Mouse (Mus musculus): ENCODE data around the gene Mlst8.

DNA sequence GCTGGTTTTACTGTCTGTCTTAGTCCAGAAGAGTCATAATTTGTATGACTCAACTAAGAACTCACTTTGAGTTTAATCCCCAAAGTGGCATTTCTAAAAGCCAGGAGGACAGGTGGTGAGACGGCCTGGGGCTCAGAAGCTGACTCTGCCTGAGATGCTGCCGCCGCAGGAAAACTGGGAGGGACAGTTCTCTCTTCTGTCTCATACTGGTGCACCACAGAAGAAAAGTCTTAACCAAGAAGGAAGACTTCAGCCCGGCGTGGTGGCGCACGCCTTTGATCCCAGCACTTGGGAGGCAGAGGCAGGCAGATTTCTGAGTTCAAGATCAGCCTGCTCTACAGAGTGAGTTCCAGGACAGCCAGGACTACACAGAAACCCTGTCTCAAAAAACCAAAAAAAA, 53.0 kb downstream of the Mlst8 start:
- TF ChIP-seq CTCF (IDR thresholded peaks at IDR 0.05; ENCODE audit: low read depth) (no peak), EP300 (IDR thresholded peaks at IDR 0.05; ENCODE audit: low read depth) (no peak)

Data from liver, embryonic 14.5 days (tissue).